Mouse (Mus musculus) splenic B cell, adult 2 months (primary cell): Measurements from ENCODE around the gene Abhd17a.

Source experiments
- DNase-seq: peaks from one replicate; pipeline ENCODE4 v3.0.0-alpha.2; 2011; ENCODE audit warnings: low read depth, low spot score
- H3K27me3 ChIP-seq: 2 replicates; pipeline ENCODE4 v1.6.1; 2012; ENCODE audit warnings: mild to moderate bottlenecking, low read length, moderate library complexity, mixed read lengths; ENCODE audit not compliant: control insufficient read depth, poor library complexity, insufficient read depth, severe bottlenecking
- H3K36me3 ChIP-seq: 2 replicates; pipeline ENCODE4 v1.6.1; 2012; ENCODE audit warnings: mild to moderate bottlenecking, low read length, moderate library complexity, mixed read lengths; ENCODE audit not compliant: control insufficient read depth, poor library complexity, insufficient read depth, severe bottlenecking

Gene Abhd17a

DNA sequence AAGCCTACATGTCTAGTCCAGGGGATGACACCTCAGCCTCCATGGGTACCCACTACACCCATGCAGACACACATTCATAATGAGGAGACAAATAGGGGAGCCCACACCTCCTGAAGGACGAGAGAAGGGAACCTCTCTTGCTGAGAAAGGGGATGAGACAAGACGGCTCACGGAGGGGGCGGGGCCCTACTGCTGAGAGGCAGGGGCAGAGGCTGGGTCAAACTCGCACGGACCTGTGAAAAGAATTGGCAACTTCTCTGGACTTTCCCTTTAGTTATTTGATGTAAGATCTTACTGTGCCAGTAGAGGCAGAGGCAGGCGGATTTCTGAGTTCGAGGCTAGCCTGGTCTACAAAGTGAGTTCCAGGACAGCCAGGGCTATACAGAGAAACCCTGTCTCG lies 37.8 kb downstream of the Abhd17a start:
- H3K27me3 ChIP-seq = no peaks in the 10 kb centered on the region
- DNase-seq = no peak
- H3K36me3 ChIP-seq = peaks cover 6% of the 10 kb centered on the region

DNA sequence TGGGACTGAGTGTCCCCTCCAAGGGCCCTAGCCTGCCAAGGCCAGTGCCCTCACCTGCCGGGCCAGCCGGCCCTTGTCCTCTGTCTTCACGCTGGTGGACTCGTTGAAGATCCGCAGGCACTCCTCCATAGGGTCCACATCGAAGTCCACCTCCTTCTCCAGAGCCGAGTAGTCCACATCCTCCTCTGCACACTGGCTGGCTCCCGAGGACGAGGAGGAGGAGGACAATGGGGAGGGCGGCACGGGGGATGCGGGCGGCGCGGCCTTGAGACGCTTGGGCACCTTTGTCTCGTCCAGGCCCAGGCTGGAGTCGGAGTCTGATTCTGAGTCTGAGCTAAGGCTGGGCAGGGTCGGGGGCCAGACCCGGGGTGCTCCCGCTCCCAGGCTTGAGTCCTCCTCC lies 40.9 kb downstream of the Abhd17a start:
- no peak for DNase-seq
- peaks cover 6% of the 10 kb centered on the region for H3K36me3 ChIP-seq
- no peaks in the 10 kb centered on the region for H3K27me3 ChIP-seq

DNA sequence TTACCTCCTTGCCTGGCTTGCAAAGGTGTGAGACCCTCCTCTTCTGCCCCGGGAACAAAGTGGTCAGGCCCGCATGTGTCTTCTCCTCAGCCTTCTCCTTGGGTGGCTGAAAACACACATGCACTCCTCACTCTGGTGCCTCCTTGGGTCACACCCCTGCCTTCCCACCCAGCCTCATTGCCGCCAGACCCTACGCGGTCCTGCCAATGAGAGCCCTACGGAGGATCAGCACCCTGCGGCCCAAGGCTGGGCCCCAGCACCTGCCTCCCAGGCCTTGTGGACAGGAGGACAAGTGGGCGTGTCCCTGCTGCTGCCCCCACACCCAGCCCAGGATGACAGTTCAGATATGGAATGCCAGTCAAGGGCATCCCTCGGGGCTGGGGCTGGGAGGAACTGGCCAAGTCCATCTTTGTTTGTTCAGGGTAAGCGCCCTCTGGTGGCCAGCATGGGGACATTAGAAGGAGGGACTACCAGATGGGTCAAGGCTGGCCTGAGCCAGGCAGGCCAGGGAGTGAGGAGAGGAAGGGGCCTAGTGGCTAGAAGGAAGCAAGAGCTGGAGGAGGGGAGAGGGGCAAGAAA lies 41.6 kb downstream of the Abhd17a start:
- Histone ChIP-seq H3K27me3 (no peaks in the 10 kb centered on the region), H3K36me3 (peaks cover 6% of the 10 kb centered on the region)
- DNase-seq = peak; percentile 71

DNA sequence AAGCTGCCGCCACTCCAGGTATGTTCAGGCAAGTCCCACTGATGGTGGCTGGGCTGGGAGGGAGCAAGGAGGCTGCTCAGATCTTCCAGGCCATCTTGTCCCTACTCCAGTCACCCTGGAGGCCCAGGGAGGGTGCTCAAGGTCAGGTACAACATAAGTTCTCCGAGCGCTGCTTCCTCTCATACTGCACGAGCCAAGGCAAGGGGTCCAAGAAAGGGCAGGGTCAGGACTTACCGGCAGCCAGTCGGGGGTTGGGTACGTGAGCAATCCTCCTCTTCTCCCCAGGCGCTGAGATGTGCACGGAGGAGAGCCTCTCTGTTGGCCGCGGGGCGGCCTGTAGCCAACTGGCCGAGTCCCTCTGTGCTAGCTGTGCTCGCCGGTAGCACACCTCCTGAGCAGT lies 42.6 kb downstream of the Abhd17a start:
- Histone ChIP-seq H3K36me3 (peaks cover 6% of the 10 kb centered on the region), H3K27me3 (no peaks in the 10 kb centered on the region)
- no peak for DNase-seq

DNA sequence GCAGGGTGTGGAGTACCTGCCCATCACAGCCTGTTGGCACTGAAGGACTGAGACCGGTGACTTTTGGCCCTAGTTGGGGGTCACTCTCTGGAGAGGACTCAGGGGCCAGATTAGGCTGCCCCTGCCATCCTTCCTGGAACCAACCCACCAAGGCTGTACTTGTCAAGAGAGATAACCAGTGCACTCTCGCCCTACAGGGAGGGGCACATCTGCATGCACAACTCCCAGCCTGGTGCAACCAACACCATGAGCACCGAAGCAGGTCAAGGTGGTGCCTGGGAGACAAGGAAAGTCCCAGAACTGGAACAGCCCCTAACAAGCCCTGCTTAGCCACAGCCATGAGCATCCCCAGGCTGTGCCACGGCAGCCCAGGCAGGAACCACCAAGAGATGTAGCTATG lies 43.2 kb downstream of the Abhd17a start:
- peaks cover 6% of the 10 kb centered on the region for H3K36me3 ChIP-seq

DNA sequence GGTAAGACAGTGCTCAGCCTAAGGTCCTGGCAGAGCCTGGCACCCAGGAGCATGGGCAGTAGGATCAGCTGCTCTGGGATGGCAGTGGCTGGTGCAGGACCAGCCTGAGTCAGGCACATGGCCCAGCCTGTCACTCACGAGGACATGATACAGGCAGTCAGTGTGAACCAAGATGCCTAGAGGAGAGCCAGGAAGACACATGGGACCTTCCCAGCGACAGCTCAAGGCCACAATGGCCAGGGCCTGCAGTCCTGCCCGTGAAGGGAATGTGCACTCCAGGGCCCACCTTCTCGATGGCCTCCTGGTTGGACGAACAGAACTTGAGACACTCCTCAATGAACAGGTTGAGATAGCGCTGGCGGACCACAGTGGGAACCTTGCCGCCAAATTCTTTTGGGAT lies 44.6 kb downstream of the Abhd17a start:
- H3K27me3 ChIP-seq = no peaks in the 10 kb centered on the region
- H3K36me3 ChIP-seq = peaks cover 7% of the 10 kb centered on the region
- DNase-seq = no peak

More for the DNA sequence above, 43.2 kb downstream of the Abhd17a start:
- DNase-seq = no peak
- H3K27me3 ChIP-seq = no peaks in the 10 kb centered on the region

DNA sequence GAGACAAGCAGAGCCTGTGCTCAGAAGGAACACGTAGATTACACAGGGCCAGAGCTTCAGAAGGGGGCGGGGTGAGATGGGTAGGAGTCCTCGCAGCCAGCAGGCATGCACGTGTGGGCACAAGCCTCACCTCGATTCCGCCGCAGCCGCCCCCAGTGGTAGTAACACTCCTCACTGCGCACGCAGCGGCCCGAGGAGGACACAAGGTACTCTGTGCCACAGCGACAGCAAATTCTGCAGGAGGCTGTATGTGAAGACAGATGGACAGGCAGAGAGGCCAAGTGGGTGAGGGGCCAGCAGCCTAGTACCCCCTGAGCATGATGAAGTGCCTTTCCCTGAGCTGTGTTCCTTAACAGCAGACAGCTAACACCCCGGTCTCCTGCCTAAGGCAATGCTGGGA lies 46.3 kb downstream of the Abhd17a start:
- H3K27me3 ChIP-seq = no peaks in the 10 kb centered on the region
- peaks cover 2% of the 10 kb centered on the region for H3K36me3 ChIP-seq
- no peak for DNase-seq

DNA sequence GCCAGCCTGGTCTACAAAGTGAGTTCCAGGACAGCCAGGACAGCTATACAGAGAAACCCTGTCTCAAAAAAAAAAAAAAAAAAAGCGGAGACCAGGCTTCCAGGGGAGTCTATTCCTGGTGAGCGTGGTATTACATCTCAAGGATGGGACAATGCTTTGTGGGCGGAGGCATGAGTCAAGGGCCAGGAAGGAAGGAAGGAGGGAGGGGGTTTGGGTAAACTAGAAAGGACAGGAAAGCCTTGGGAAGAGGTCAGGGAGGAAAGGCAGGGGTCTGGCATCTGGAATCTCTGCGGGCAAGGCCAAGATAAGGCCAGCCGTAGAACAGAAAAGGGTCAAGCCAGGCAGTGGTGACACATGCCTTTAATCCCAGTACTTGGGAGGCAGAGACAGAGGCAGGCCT lies 50.6 kb downstream of the Abhd17a start:
- no peak for DNase-seq
- peaks cover 2% of the 10 kb centered on the region for H3K36me3 ChIP-seq
- H3K27me3 ChIP-seq = no peaks in the 10 kb centered on the region

DNA sequence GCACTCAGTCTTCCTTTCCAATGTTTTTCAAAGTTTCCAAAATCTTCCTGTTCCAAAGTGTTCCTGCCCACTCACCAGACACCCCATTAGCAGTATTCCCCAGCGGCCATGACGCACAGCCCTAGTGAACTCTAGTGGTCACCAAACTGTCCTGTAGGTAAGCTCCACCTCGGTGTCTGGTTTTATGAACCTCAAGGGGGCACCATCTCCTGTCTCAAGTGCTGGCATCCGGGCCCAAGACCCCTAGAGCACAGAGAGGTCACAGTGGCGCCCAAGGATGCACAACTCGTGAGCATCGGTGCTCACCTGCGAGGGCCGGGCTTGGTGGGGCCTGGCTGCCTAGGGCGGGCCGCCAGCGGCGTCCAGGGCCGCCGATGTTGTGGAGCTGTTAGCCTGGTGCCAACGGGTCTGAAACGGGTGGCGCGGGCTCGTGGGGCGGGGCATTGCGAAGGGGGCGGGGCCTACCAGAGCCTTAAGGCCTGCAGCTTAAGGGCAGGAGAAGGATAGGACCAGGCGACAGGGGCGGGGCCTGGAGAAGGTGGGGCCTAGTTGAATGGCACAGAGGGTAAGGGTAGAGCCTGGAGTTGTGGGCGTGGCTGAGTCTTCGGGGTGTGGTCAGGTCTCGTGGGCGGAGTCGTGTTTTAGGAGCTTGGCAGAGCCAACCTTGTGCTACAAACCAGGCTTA lies 51.3 kb downstream of the Abhd17a start, which contains the start of gene Atp8b3:
Gene Atp8b3 (minus strand): TSS at position 415 of the 685 bp plus-strand sequence.
- no peaks in the 10 kb centered on the region for H3K27me3 ChIP-seq

DNA sequence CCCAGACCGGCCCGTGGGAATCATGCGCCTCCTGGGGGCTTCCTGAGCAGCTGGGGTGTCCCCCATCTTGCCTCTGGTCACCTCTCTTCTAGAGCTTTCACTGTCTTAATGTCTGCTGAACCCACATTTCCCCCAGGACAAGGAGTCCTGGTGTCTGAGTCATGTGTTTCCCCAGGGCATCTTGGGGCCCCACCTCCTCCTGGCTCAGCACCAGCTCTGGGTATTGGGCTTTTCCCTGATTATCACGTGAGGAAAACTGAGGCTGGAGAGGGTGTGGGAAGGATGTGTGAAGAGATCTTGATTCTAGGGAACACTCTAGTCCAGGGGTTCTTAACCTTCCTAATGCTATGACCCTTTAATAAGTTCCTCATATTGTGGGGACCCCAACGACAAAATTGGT lies 52.0 kb downstream of the Abhd17a start:
- peaks cover 2% of the 10 kb centered on the region; the same call in 1 of the 2 replicates for H3K36me3 ChIP-seq
- H3K27me3 ChIP-seq = no peaks in the 10 kb centered on the region
- no peak for DNase-seq

More for the DNA sequence above, 51.3 kb downstream of the Abhd17a start, which contains the start of gene Atp8b3:
- peak; percentile 94 for DNase-seq
- H3K36me3 ChIP-seq = peaks cover 2% of the 10 kb centered on the region

DNA sequence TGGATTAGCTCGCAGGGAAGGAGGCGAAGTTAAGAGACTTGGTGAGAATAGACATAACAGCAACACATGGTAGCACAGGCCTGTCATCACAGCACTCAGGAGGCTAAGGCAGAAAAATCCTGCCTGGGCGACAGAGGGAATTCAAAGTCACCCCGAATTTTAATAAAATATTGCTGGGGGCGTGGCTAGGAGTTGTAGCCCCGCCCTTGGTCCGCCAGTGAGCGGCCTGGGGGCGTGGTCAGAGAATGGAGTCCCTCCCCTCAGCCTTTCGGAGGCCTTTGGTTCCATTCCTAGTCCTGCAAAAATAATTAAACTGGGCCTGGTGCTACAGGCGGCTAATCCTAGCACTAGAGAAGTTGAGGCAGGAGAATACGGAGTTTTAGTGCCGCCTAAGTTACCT lies 54.4 kb downstream of the Abhd17a start:
- no peaks in the 10 kb centered on the region for H3K36me3 ChIP-seq
- no peaks in the 10 kb centered on the region for H3K27me3 ChIP-seq
- peak; percentile 33 for DNase-seq

DNA sequence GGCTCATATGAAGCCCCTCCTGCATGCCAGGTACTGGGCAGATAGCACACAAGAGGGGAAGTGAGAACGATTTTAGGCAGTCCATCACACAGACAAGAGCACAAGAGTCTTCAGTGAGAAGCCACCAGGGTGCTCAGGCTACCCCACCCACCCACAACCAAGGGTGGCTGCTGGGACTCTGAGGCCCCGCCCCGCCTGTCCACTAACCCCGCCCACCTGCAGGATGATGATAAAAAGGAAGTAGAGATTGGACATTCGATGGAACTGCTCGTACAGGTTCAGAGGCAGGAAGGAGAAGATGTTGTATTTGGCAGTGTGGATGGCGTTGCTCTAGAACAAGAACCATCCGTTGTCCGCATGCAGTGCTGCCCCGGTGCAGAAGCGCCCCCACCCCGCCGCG lies 55.1 kb downstream of the Abhd17a start:
- Histone ChIP-seq H3K27me3 (no peaks in the 10 kb centered on the region), H3K36me3 (no peaks in the 10 kb centered on the region)
- DNase-seq = peak; percentile 75

DNA sequence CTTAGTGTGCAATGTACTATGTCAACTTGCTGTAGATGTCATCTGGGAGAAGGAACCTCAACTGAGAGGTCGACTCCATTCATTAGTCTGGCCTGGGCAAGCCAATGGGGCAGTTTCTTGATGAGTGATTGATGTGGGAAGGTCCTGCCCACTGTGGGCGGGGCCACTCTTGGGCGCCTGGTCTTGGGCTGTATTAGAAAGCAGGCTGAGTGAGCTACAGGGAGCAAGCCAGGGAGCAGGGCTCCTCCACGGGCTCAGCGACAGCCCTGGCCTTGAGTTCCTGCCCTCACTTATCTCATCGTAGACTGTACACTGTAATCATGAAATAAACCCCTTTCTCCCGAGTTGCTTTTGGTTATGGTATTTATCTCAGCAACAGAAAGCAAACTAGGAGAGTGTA lies 56.4 kb downstream of the Abhd17a start:
- H3K27me3 ChIP-seq = no peaks in the 10 kb centered on the region
- no peaks in the 10 kb centered on the region for H3K36me3 ChIP-seq
- no peak for DNase-seq
